Mouse (Mus musculus) stomach, embryonic 16.5 days (tissue): Measurements from ENCODE around the gene Gad1. TPM values are rescaled to one million over a fixed set of nuclear protein-coding genes. Genes with fewer than 3 reads are reported as not detected.

Experiments
- ATAC-seq: fragments of 200-750 bp; cut with Nextera tagmentation; 2 replicates; pipeline ENCODE4 v1.8.0; 2017; ENCODE audit warnings: moderate number of reproducible peaks, moderate TSS enrichment; ENCODE audit not compliant: insufficient read depth, low FRiP score
- H3K27ac ChIP-seq: fragments of 300-500 bp; sonication (generic); 2 replicates; pipeline ENCODE4 v1.5.1; 2014; ENCODE audit warnings: low read length
- H3K27me3 ChIP-seq: fragments of 300-500 bp; sonication (generic); 2 replicates; pipeline ENCODE4 v1.6.1; 2014; ENCODE audit warnings: low read length, control low read depth, mixed read lengths; ENCODE audit not compliant: control insufficient read depth, insufficient read depth
- H3K36me3 ChIP-seq: fragments of 300-500 bp; sonication (generic); 2 replicates; pipeline ENCODE4 v1.6.1; 2014; ENCODE audit warnings: low read length; ENCODE audit not compliant: control insufficient read depth, insufficient read depth
- H3K4me1 ChIP-seq: fragments of 300-500 bp; sonication (generic); 2 replicates; pipeline ENCODE4 v1.6.1; 2014; ENCODE audit warnings: low read length, control low read depth, mixed read lengths; ENCODE audit not compliant: control insufficient read depth, insufficient read depth
- H3K4me2 ChIP-seq: fragments of 300-500 bp; sonication (generic); 2 replicates; pipeline ENCODE4 v1.6.1; 2014; ENCODE audit warnings: low read depth, low read length, mixed read lengths
- H3K4me3 ChIP-seq: fragments of 300-500 bp; sonication (generic); replicated peaks from 2 replicates; pipeline ENCODE4 v1.5.1; 2014; ENCODE audit warnings: mild to moderate bottlenecking, low read length
- H3K9ac ChIP-seq: fragments of 300-500 bp; sonication (generic); 2 replicates; pipeline ENCODE4 v1.6.1; 2014; ENCODE audit warnings: low read length
- H3K9me3 ChIP-seq: fragments of 300-500 bp; sonication (generic); replicated peaks from 2 replicates; pipeline ENCODE4 v1.6.1; 2016; ENCODE audit warnings: low read length, control low read depth; ENCODE audit not compliant: control insufficient read depth
- WGBS: fragments of 180-500 bp; shearing (Covaris S2); extraction: QIAGEN DNeasy Blood & Tissue Kit; methylation state at CpG from one replicate; pipeline ENCODE4 v1.1.7; 2014; 5-methylcytosine and 5-hydroxymethylcytosine counted together
- polyA plus RNA-seq: library from polyadenylated mRNA; unstranded; fragments of >200 nt; fragmentation: Nextera tagmentation; extraction: Ambion mirVana; gene quantifications from 2 replicates; pipeline ENCODE4 v1.2.1, GENCODE M21; 2015

The Gad1 gene
- polyA plus RNA-seq, 1 experiment from 2014 or later: 0.28 TPM

DNA sequence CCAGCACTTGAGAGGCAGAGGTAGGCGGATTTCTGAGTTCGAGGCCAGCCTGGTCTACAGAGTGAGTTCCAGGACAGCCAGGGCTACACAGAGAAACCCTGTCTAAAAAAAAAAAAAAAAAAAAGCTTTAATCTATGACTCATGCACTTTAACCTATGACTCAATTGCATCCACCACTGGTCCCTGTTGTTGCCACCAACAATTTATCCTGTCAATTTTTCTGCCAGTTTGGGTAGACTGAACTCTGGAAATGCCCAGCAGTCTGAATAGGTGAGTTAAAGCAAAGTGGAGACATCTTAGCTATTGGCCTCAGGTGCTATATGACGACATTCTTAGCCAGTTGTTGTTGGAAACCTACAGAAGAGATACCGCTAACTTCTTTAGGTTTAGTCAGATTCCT, 96.6 kb downstream of the Gad1 start:
- Histone ChIP-seq H3K27me3 (no peaks in the 10 kb centered on the region), H3K4me3 (no peak overlapping the region), H3K9ac (no peak overlapping the region), H3K4me1 (no peaks in the 10 kb centered on the region), H3K27ac (no peak overlapping the region), H3K9me3 (no peaks in the 10 kb centered on the region), H3K36me3 (no peaks in the 10 kb centered on the region), H3K4me2 (no peak overlapping the region)
- ATAC-seq: no peak
- 93% methylated on average over 4 of the region's 4 CpGs for WGBS

Other genes with a start within 250 kb of the Gad1 start
- 0.72 and 0.84 TPM in 2 replicates for gene Sp5, start 78.1 kb upstream of the Gad1 start, polyA plus RNA-seq
- gene Erich2, start 44.3 kb upstream of the Gad1 start, polyA plus RNA-seq: 2.6 and 2.7 TPM in 2 replicates
- 174 and 188 TPM in 2 replicates for gene Gorasp2, start 108.5 kb downstream of the Gad1 start, polyA plus RNA-seq
- 3.1 and 4.7 TPM in 2 replicates for gene Gm26558, start 109.0 kb downstream of the Gad1 start, polyA plus RNA-seq